Mouse (Mus musculus): ENCODE data around the gene Plbd1. TPM values are rescaled to one million over a fixed set of nuclear protein-coding genes. Genes with fewer than 3 reads are reported as not detected.
A peak's percentile ranks its signal among the peaks of the same experiment; 100 is the strongest.

Gene Plbd1
- polyA plus RNA-seq, 1 experiment from 2014 or later, result 4.6 TPM

DNA sequence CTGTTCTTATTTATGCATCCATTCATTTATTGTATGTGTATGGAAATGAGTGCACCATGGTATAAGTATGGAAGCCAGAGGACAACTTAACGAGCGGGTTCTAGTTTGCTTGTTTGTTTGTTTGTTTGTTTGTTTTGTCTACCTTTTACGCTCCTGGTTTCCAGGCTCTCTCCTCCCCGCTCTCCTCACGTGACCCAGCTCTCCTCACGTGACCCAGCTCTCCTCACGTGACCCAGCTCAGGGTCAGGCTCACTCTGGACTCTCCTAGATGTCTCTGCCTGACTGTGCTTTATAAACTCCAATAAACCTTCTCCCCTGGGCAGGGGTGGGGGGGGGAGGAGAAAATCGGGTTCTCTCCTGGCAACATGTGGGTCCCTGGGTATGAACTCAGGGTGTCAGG lies 11.1 kb downstream of the Plbd1 start:
- H3K27me3 ChIP-seq, result no peaks in the 10 kb centered on the region
- WGBS (ENCODE audit: insufficient replicate concordance), result 70% methylated on average over 8 of the region's 8 CpGs
- H3K36me3 ChIP-seq, result no peaks in the 10 kb centered on the region
- H3K27ac ChIP-seq, result no peak overlapping the region
- H3K4me3 ChIP-seq (replicated peaks), result no peak overlapping the region
- H3K4me2 ChIP-seq, result no peak overlapping the region
- ATAC-seq (ENCODE audit: low read depth), result no peak
- H3K9ac ChIP-seq, result no peak overlapping the region
- DNase-seq, result no peak
- peaks cover 9% of the 10 kb centered on the region for H3K4me1 ChIP-seq (replicated peaks)
- H3K9me3 ChIP-seq (replicated peaks), result no peaks in the 10 kb centered on the region

DNA sequence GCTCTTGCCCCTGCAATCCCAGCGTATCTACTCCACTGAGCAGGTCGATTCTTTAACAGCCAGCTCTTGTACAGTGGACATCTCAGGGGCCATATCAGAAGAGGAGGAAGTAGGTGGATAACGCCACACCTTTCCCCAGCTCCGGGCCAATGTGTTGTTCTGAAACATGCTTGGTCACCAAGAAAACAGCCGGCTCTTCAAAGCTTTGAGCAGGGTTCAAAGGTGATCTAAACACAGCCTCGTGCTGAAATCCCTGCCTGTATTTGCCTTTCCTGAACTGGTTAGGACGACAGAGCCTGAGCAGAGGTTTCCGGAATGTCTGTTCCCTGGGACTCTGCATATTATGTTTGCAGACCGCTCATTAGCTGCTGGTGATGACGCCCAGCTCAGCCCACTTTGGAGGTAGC lies 14.3 kb downstream of the Plbd1 start:
- H3K27ac ChIP-seq, result no peak overlapping the region
- ATAC-seq (ENCODE audit: low read depth) (peak; percentile 70), DNase-seq (no peak)
- no peak overlapping the region for H3K4me2 ChIP-seq
- no peaks in the 10 kb centered on the region; the same call in 1 of the 2 replicates for H3K4me1 ChIP-seq (replicated peaks)
- no peaks in the 10 kb centered on the region; the same call in 1 of the 2 replicates for H3K36me3 ChIP-seq
- H3K9me3 ChIP-seq (replicated peaks), result 0 out of 2 replicates have a peak, but pooled peaks cover 5% of the 10 kb centered on the region
- no peak overlapping the region for H3K4me3 ChIP-seq (replicated peaks)
- no peaks in the 10 kb centered on the region for H3K27me3 ChIP-seq
- WGBS (ENCODE audit: insufficient replicate concordance), result 60% methylated on average over 10 of the region's 10 CpGs
- no peak overlapping the region for H3K9ac ChIP-seq

DNA sequence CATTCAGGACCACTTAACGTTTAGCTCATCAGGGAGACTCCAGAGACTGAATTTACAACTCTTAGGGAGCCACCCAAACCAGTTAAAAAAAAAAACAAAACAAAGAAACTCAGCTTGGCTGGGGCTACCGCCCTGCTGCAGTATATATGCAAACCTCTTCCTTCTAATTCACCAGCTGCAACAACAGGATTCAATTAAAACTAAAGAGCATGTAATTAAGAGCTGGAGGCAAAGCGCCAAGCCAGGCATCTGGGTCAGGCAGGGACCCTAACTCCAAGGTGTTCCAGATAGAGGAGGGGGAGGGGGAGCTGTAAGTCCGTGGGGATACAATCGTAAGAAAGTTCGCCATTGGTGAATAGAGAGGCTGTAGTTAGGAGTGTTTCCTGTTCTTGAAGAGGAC lies 15.5 kb downstream of the Plbd1 start:
- Histone ChIP-seq H3K27ac (no peak overlapping the region), H3K9ac (no peak overlapping the region), H3K27me3 (no peaks in the 10 kb centered on the region), H3K4me1 (replicated peaks) (no peaks in the 10 kb centered on the region; the same call in 1 of the 2 replicates), H3K9me3 (replicated peaks) (0 out of 2 replicates have a peak, but pooled peaks cover 5% of the 10 kb centered on the region), H3K4me3 (replicated peaks) (no peak overlapping the region), H3K36me3 (no peaks in the 10 kb centered on the region; the same call in 1 of the 2 replicates), H3K4me2 (no peak overlapping the region)
- 56% methylated on average over 6 of the region's 6 CpGs for WGBS (ENCODE audit: insufficient replicate concordance)
- ATAC-seq (ENCODE audit: low read depth) (no peak), DNase-seq (no peak)

DNA sequence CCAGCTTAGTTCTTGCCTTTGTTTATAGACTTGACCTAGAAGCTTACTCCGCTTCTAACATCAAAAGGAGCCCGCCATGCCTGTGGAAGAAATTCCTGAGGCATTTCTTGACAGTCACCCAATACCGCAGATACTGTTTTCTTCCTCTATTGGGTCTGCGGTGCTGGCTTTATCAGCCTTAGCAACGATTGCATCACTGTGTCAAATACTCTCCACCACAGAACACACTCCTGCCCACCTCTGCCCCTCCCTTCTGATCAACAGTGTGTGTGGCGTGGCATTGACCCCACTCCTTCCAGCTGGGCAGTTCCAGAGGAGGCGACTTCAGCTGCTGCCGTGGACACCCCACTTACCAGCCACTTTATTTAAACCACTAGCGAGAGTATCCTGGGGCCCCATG lies 16.0 kb downstream of the Plbd1 start:
- 33% methylated on average over 9 of the region's 9 CpGs for WGBS (ENCODE audit: insufficient replicate concordance)
- no peaks in the 10 kb centered on the region; the same call in 1 of the 2 replicates for H3K4me1 ChIP-seq (replicated peaks)
- H3K9me3 ChIP-seq (replicated peaks), result 0 out of 2 replicates have a peak, but pooled peaks cover 5% of the 10 kb centered on the region
- no peak overlapping the region for H3K9ac ChIP-seq
- ATAC-seq (ENCODE audit: low read depth) (no peak), DNase-seq (no peak)
- no peaks in the 10 kb centered on the region; the same call in 1 of the 2 replicates for H3K36me3 ChIP-seq
- no peaks in the 10 kb centered on the region for H3K27me3 ChIP-seq
- H3K27ac ChIP-seq, result no peak overlapping the region
- no peak overlapping the region for H3K4me2 ChIP-seq
- no peak overlapping the region for H3K4me3 ChIP-seq (replicated peaks)

DNA sequence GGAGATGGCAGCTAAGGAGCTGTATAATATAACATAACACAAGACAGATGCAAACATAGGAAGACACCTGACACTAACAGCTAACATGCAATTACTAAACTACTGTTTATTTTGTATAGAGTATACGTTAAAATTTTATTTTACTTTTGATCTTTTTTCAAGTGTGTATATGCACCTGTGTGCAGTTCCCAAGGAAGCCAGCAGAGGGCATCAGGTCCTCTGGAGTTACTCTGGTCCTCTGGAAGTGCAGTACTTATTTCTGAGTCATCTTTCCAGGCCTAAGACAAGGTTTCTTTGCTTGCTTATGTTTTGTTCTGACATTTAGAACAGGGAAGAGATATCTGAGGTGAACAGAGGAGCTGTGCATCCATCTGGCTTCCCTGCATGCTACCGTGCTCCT lies 17.6 kb downstream of the Plbd1 start:
- H3K9me3 ChIP-seq (replicated peaks), result 0 out of 2 replicates have a peak, but pooled peaks cover 5% of the 10 kb centered on the region
- no peak for ATAC-seq (ENCODE audit: low read depth)
- WGBS (ENCODE audit: insufficient replicate concordance), result 75% methylated on average over 2 of the region's 2 CpGs
- H3K27me3 ChIP-seq, result no peaks in the 10 kb centered on the region
- no peak overlapping the region for H3K27ac ChIP-seq
- no peak overlapping the region for H3K4me2 ChIP-seq
- H3K9ac ChIP-seq, result no peak overlapping the region
- H3K4me1 ChIP-seq (replicated peaks), result no peaks in the 10 kb centered on the region; the same call in 1 of the 2 replicates
- no peaks in the 10 kb centered on the region; the same call in 1 of the 2 replicates for H3K36me3 ChIP-seq
- DNase-seq, result no peak
- H3K4me3 ChIP-seq (replicated peaks), result no peak overlapping the region

DNA sequence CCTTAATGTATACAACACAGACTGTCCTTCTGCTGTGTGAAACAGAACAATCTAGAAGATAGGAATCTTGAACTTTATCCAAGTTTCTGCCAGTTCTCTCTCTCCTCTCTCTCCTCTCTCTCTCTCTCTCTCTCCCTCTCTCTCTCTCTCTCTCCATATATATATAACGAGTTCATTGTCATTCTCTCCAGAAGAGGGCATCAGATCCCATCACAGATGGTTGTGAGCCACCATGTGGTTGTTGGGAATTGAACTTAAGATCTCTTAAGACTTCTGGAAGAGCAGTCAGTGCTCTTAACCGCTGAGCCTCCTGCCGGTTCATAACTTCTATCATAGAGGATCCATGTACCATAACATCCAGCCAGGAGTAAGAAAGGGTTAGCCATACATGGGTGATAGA lies 26.7 kb downstream of the Plbd1 start:
- H3K4me3 ChIP-seq (replicated peaks), result no peak overlapping the region
- no peak overlapping the region for H3K27ac ChIP-seq
- no peak for ATAC-seq (ENCODE audit: low read depth)
- H3K4me2 ChIP-seq, result no peak overlapping the region
- H3K9ac ChIP-seq, result no peak overlapping the region
- no peak for DNase-seq
- 49% methylated on average over 3 of the region's 3 CpGs for WGBS (ENCODE audit: insufficient replicate concordance)
- no peaks in the 10 kb centered on the region for H3K4me1 ChIP-seq (replicated peaks)
- H3K36me3 ChIP-seq, result no peaks in the 10 kb centered on the region
- H3K27me3 ChIP-seq, result no peaks in the 10 kb centered on the region
- H3K9me3 ChIP-seq (replicated peaks), result no peaks in the 10 kb centered on the region

DNA sequence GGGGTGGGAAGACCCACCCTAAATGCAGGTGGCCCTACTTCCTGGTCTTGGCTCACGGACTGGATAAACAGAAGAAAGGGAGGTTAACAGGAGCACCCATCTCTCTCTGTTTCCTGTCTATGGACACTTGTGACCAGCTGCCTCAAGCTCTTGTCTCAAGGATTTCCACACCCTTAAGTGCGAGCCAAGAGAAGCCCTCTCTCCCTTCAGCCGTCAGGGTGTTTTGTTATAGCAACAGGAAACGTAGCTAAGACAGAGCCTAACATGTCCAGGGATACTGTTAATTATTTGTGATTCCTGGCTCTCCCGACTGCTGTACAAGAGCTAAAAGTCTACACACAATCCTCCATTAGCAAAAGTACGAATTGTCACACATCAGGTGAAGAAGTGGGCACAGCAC lies 28.0 kb downstream of the Plbd1 start:
- Histone ChIP-seq H3K4me3 (replicated peaks) (no peak overlapping the region), H3K4me1 (replicated peaks) (no peaks in the 10 kb centered on the region), H3K4me2 (no peak overlapping the region), H3K9ac (no peak overlapping the region), H3K9me3 (replicated peaks) (no peaks in the 10 kb centered on the region), H3K27me3 (no peaks in the 10 kb centered on the region), H3K27ac (no peak overlapping the region), H3K36me3 (no peaks in the 10 kb centered on the region)
- WGBS (ENCODE audit: insufficient replicate concordance), result 53% methylated on average over 6 of the region's 6 CpGs
- no peak for ATAC-seq (ENCODE audit: low read depth)
- no peak for DNase-seq

DNA sequence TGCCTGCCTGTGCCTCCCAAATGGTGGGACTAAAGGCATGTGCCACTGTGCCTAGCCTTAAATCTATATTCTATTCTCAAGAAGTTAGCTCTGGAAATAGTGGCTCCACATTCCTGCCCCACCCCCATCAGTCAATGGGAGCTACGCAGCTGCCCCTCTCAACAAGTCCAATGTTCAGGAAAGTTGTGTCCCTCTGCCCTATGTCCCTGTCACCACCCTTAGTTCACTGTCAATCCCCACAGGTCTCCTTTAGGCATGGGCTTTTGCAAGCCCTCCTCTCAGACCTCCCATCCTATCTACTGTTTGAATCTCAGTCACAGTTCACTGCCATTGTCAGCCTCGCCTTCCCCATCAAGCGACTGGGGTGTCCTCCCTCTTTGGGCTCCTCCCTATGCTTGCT lies 28.6 kb downstream of the Plbd1 start:
- no peak overlapping the region for H3K4me2 ChIP-seq
- no peak overlapping the region for H3K27ac ChIP-seq
- peak; percentile 60; the same call in 1 of the 2 replicates for ATAC-seq (ENCODE audit: low read depth)
- H3K9ac ChIP-seq, result no peak overlapping the region
- no peaks in the 10 kb centered on the region for H3K36me3 ChIP-seq
- WGBS (ENCODE audit: insufficient replicate concordance), result 60% methylated on average over 3 of the region's 3 CpGs
- no peaks in the 10 kb centered on the region for H3K27me3 ChIP-seq
- no peak overlapping the region for H3K4me3 ChIP-seq (replicated peaks)
- no peaks in the 10 kb centered on the region for H3K4me1 ChIP-seq (replicated peaks)
- no peaks in the 10 kb centered on the region for H3K9me3 ChIP-seq (replicated peaks)
- DNase-seq, result no peak

DNA sequence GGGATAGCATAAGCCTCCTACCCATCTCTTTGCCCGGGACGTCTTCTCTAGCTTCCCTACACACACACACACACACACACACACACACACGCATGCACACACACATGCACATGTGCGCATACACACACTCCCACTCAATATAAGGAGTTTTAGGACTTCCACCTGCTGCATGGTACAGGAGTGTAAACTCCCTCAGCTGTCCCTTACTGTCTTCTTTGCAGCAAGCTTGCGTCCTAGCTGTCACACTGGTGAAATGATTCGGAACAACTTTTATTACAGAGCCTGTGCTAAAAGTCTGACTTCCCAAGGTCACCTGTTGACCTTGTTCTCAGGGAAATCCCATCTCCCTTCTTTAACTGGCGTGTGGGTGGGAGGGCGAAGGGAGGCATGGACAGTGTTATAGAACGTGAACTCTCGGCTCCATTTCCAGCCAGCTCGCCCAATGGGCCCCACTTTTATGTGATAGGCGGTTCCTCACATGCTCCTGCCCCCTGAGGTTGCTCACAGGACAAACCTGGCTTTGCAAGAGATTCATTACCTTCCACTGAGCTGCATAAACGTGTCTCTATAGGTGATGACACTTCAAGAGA lies 29.7 kb downstream of the Plbd1 start:
- WGBS (ENCODE audit: insufficient replicate concordance), result 71% methylated on average over 13 of the region's 13 CpGs
- Histone ChIP-seq H3K4me3 (replicated peaks) (no peak overlapping the region), H3K9me3 (replicated peaks) (no peaks in the 10 kb centered on the region), H3K27ac (no peak overlapping the region), H3K4me2 (no peak overlapping the region), H3K36me3 (no peaks in the 10 kb centered on the region), H3K27me3 (no peaks in the 10 kb centered on the region), H3K9ac (no peak overlapping the region), H3K4me1 (replicated peaks) (peaks cover 4% of the 10 kb centered on the region; the same call in 1 of the 2 replicates)
- ATAC-seq (ENCODE audit: low read depth) (no peak), DNase-seq (no peak)

DNA sequence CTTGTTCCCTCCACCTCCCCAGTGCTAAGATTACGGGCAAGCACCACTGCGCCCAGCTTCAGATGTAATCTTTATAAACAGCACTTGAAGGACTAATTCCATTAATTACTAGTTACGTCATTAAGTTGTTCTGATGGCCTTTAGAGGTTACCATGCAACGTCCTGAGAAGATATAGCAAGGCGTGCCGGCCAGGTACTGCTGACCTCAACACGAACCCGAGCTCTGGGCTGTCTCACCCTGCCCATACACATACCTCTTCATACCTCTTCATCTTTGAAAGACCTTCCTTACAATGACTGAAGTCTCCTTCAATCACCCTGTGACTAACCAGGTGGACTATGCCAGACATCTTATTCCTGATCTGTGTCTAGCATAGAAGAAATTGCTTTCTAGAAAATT lies 30.2 kb downstream of the Plbd1 start:
- Histone ChIP-seq H3K9ac (no peak overlapping the region), H3K27me3 (no peaks in the 10 kb centered on the region), H3K4me3 (replicated peaks) (no peak overlapping the region), H3K4me1 (replicated peaks) (peaks cover 4% of the 10 kb centered on the region; the same call in 1 of the 2 replicates), H3K36me3 (no peaks in the 10 kb centered on the region), H3K9me3 (replicated peaks) (no peaks in the 10 kb centered on the region), H3K4me2 (no peak overlapping the region), H3K27ac (no peak overlapping the region)
- ATAC-seq (ENCODE audit: low read depth) (no peak), DNase-seq (no peak)
- WGBS (ENCODE audit: insufficient replicate concordance), result 72% methylated on average over 8 of the region's 8 CpGs

DNA sequence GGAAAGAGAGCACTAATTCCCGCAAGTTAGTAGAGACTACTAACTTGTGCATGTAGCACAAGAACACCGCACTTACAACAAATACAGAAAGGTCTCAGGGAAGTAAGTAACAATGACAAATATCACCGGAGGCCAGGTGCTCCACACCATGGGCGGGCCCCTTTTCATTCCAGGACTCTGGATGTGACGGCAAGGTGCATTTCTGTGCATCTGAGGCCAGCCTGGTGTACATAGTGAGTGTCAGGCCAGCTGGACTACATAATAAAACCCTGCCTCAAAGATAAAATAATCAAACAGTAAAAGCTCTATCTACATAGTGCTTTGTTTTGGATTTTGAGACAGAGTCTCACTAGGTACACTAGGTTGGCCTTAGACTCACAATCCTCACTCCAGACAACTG lies 32.1 kb downstream of the Plbd1 start:
- no peak overlapping the region for H3K4me3 ChIP-seq (replicated peaks)
- no peaks in the 10 kb centered on the region for H3K9me3 ChIP-seq (replicated peaks)
- ATAC-seq (ENCODE audit: low read depth) (no peak), DNase-seq (no peak)
- no peaks in the 10 kb centered on the region for H3K36me3 ChIP-seq
- H3K27ac ChIP-seq, result no peak overlapping the region
- no peak overlapping the region for H3K4me2 ChIP-seq
- WGBS (ENCODE audit: insufficient replicate concordance), result 74% methylated on average over 5 of the region's 5 CpGs
- peaks cover 4% of the 10 kb centered on the region; the same call in 1 of the 2 replicates for H3K4me1 ChIP-seq (replicated peaks)
- no peak overlapping the region for H3K9ac ChIP-seq
- H3K27me3 ChIP-seq, result no peaks in the 10 kb centered on the region

DNA sequence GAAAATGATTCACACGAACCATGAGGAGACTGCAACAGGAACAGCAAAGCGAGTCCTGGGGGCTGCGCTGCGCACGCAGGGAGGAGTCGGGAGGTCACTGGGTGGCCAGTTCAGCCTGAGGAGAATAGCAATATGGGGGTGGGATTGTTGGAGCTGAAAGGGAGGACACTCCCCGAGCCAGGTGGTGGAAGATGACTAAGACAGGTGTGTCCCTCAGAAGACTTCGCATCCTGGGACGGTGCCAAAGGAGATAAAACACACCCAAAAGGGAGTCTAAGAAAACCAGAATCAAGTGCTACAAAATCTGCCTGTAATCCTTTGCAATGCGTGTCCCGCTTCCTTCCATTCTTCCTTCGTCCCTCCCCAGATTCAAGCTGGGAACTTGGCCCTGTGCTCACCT lies 36.3 kb downstream of the Plbd1 start:
- ATAC-seq (ENCODE audit: low read depth) (no peak), DNase-seq (no peak)
- no peak overlapping the region for H3K9ac ChIP-seq
- H3K4me2 ChIP-seq, result no peak overlapping the region
- peaks cover 4% of the 10 kb centered on the region; the same call in 1 of the 2 replicates for H3K4me1 ChIP-seq (replicated peaks)
- no peaks in the 10 kb centered on the region for H3K36me3 ChIP-seq
- H3K27ac ChIP-seq, result no peak overlapping the region
- H3K9me3 ChIP-seq (replicated peaks), result no peaks in the 10 kb centered on the region
- H3K4me3 ChIP-seq (replicated peaks), result no peak overlapping the region
- H3K27me3 ChIP-seq, result no peaks in the 10 kb centered on the region
- WGBS (ENCODE audit: insufficient replicate concordance), result 78% methylated on average over 12 of the region's 12 CpGs

All from liver, embryonic 13.5 days (tissue).